Mouse (Mus musculus): ENCODE results near the gene Dnajb1.
"Not testable (repeated sequence)": the region's sequence is repeated elsewhere in the genome, so short reads cannot be mapped to it uniquely, and the experiment has no call there.

Dnajb1 gene

GRCm38 (mm10) chr8:83578131-83579055, 29.6 kb upstream of the Dnajb1 start:
- no peak for DNase-seq (ENCODE audit: low spot score)

GRCm38 (mm10) chr8:83579676-83580075, 28.3 kb upstream of the Dnajb1 start:
- DNase-seq (ENCODE audit: low spot score) = no peak

- DNase-seq (ENCODE audit: low spot score) = no peak
These were observed 27.2 kb upstream of the Dnajb1 start for GRCm38 (mm10) chr8:83580826-83581225.

DNA sequence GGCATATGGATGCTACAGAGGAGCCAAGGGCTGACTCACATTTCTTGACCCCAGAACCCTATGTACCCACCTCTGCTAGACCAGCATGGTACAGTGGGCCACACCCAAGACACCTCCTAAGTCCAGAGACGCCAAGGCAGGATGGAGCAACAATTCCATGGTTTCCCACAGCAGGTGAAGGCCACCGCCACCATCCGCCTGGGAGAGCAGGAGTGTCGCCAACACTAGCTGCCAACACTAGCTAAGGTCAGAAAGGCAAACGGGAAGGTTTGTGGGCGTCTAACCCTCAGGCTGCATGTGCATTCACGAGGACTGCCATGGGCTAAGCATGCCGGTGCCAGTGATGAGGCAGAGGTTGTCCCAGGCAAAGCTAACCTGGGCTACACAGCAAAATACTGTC, 25.8 kb upstream of the Dnajb1 start:
- DNase-seq (ENCODE audit: low spot score) = no peak

DNA sequence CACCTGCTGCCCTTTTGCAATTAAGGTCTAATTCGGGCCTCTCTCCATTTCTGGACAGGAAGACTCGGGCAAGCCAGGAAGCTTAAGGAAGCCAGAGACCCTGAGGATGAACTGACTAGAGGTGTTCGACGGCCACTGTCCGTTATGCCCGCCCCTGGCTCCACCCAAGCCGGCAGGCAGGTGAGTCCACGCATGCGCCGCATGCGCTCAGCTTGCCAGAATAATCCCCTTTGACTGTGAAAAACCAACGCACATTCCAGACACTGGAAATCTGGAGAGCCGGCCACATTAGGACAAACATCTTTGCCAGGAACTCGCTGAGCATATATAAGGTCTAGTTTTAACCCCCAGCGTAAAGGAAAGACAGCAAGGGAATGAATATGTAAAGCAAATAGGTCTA, 24.8 kb upstream of the Dnajb1 start:
- no peak for DNase-seq (ENCODE audit: low spot score)

DNA sequence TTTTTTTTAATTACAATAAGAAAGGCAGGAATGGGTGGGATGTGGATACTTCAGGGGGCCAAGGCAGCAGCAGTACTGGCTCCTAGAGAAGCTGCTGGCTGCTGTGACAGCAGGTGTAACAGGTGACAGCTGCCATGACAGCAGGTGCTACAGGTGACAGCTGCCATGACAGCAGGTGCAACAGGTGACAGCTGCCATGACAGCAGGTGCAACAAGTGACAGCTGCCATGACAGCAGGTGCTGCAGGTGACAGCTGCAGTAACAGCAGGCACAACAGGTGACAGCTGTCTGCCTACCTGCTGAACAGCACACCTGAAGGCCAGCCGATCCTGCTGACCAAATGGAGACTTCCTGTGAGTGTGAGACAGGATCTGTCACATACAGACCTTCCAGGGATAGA, 23.2 kb upstream of the Dnajb1 start:
- no peak for DNase-seq (ENCODE audit: low spot score)

- no peak for DNase-seq (ENCODE audit: low spot score)
These were observed 22.7 kb upstream of the Dnajb1 start for GRCm38 (mm10) chr8:83585333-83585732.

DNA sequence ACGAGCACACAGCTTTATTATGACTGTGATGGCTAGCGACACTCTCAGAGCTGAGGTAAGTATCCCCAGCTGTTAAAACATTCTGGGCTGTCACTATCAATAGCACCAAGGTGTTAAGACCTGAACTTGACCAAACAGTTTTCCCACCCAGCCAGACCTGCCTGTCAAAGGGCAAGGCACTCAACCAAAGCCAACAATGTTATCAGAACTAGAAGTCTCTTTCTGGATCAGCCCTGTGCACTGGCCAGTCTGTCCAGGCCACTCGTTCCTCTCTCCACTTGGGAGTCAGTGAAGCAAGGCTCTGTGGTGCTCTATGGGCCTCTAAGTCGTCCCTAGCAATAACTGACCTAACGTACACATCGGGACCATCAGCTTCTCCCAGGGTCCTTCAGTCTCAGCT, 20.3 kb upstream of the Dnajb1 start:
- DNase-seq (ENCODE audit: low spot score) = no peak

- DNase-seq (ENCODE audit: low spot score) = no peak
These were observed 19.1 kb upstream of the Dnajb1 start for GRCm38 (mm10) chr8:83588886-83589285.

- no peak for DNase-seq (ENCODE audit: low spot score)
These were observed 17.4 kb upstream of the Dnajb1 start for GRCm38 (mm10) chr8:83590488-83591023.

GRCm38 (mm10) chr8:83592682-83593081, 15.3 kb upstream of the Dnajb1 start:
- no peak for DNase-seq (ENCODE audit: low spot score)

GRCm38 (mm10) chr8:83593325-83594166, 14.4 kb upstream of the Dnajb1 start:
- no peak for DNase-seq (ENCODE audit: low spot score)

- DNase-seq (ENCODE audit: low spot score) = peak; percentile 97
These were observed 13.6 kb upstream of the Dnajb1 start for GRCm38 (mm10) chr8:83594167-83595049.

DNA sequence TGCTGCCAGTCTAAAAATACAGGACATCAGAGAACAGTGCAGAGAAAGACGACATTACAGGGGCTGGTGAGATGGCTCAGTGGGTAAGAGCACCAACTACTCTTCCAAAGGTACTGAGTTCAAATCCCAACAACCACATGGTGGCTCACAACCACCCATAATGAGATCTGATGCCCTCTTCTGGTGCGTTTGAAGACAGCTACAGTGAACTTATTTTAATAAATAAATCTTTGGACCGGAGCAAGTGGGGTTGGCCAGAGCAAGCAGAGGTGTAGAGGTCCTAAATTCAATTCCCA, 13.0 kb upstream of the Dnajb1 start:
- DNase-seq (ENCODE audit: low spot score) = not testable (repeated sequence)

- no peak for DNase-seq (ENCODE audit: low spot score)
These were observed 11.6 kb upstream of the Dnajb1 start for GRCm38 (mm10) chr8:83596369-83596768.

DNA sequence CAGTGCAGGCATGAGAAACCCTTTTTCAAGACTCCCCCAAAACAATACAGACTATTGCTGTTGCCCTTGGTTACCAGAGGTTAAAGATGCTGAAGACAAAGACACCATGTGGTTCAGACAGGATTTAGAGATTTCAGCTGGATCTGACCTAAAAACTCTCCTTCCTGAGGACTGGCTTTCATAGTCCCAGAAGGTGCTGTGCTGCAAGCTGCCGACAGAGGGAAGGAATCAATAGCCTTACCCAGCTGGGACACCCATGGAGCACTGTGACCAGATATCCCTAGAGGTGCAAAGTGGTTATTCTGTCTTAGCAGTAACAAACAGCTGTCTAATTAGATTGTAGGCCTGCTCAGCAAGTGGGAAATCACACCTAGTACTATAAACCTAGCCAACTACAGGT, 9.8 kb upstream of the Dnajb1 start:
- no peak for DNase-seq (ENCODE audit: low spot score)

- no peak for DNase-seq (ENCODE audit: low spot score)
These were observed 8.2 kb upstream of the Dnajb1 start for GRCm38 (mm10) chr8:83599814-83600213.

DNA sequence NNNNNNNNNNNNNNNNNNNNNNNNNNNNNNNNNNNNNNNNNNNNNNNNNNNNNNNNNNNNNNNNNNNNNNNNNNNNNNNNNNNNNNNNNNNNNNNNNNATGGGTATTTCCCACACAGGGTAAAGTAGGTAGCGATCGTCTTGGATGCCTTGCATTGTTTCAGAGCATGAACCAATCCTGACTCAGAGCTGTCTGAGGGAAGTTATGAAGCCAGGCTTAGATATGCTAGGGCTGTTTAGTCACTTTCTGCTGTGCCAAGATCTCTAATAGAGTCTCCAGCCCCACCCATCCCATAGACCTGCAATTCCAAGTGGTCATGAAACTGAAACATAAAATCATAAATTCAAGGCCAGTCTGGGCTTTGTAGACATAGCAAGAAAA, 5.4 kb upstream of the Dnajb1 start:
- no peak for DNase-seq (ENCODE audit: low spot score)

DNA sequence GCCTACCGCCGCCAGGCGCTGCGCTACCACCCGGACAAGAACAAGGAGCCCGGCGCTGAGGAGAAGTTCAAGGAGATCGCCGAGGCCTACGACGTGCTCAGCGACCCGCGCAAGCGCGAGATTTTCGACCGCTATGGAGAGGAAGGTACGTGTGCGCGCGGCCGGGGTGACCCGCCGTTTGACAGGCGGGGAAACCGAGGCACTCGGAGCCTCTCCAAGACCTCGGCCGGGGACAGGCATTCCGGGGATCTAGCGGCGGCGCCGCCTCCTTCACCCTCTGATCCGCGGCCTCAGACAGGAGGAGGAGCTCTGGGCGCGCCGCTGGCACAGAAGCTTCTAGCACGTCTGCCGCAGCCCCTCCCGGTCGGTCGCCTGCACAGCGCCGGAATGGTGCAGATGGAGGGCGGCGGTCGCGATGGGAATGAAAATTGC, 421 bp downstream of the Dnajb1 start:
- peak; percentile 77 for DNase-seq (ENCODE audit: low spot score)

- DNase-seq (ENCODE audit: low spot score) = no peak
These were observed 1.1 kb downstream of the Dnajb1 start for GRCm38 (mm10) chr8:83609086-83609485.

GRCm38 (mm10) chr8:83609547-83610180, 1.7 kb downstream of the Dnajb1 start:
- no peak for DNase-seq (ENCODE audit: low spot score)

Data from ovary, adult 18-20 months (tissue).